Mouse (Mus musculus): ENCODE results near the gene Mtcl1.

The Mtcl1 gene

DNA sequence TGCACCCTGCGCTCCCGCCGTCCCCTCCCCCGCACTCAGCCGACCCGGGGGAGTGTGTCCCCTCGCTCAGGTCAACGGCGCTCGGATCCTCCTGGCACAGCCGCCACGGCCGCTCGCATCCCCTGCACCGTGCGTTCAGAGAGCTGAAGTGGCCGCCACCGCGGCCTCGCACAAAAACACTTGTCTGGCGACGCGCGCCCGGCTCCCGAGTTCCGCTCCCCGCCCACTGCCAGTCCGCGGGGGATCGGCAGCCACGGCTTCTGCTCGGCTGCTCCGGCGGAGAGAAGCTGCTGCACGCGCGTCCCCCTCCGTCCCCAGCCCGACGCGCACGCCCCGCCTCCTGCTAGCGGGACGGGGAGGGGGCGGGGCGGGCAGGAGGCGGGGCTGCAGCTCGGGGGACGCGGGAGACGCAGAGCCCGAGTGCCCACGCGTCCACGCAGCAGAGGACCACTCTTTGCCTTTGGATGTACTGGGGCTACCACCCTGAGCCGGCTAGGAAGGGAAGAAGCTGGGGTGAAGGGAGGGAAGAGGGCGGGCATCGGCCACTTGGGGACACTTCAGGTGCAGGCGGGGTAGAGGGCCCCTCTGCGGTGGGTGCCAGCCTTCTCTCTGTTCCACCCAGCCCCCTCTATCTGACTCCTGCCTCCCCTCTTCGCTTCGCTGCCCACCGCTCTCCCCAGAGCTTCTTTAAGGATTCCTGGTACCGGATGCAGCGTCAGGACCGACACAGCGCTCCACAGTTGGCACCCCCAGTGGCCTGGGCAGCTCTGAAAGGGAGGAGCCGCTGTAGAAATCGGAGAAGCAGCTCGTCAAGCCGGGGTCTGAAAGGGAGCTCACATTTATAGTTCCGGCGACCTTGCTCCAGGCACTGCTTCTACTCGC lies at the start of gene Mtcl1:
TSS of gene Mtcl1 (minus strand) at position 291 of the 882 bp plus-strand sequence.
- peak; percentile 84 for DNase-seq (ENCODE audit: low read depth, low spot score)

GRCm38 (mm10) chr17:66498598-66498997 lies 49.0 kb upstream of the Mtcl1 start:
- no peak for DNase-seq (ENCODE audit: low read depth, low spot score)

DNA sequence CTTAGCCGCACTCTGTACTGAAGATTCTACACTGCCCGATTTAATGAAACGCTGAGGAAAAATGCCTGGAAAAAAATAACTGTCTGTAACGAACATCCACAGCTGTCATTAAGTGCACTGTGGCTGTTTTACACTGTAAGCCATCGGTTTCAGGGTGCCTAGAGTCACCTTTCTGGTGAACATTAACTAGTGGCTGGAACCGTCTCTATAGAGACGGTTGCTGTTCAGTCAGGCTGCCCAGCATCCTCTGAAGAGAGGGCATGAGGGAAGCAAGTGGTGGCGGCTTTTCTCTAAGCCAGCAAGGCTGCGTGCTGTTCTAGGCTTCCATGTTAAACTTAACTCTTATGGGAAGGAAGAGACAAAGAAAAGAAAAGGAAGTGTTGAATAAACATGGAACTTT lies 47.0 kb upstream of the Mtcl1 start:
- DNase-seq (ENCODE audit: low read depth, low spot score), result no peak

DNA sequence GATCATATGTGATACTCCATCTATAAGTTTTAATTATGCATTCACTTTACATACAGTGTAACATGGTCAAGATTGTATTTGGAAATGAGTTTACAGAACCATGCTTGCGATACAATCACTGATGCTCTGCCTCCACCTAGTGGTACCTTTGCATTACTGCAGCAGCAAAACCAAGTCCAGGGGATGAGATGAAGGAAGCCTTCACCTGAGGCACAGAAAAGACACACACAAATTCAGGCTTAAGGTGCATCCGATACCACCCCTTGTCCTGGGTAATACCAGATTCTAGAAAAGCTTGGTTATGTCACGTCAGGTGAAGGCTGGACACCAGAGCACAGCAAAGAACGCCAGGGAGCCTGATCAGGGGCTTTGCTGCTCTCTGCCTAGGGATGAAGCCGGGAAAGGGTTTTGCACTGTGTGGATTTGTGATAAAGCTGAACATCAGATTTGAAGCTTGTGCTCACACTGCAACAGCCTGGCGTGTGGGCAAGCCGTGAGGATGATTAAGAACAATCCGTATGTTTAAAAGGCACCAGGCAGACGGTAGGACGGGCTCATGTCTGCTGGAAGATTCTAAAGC lies 40.6 kb upstream of the Mtcl1 start:
- peak; percentile 69 for DNase-seq (ENCODE audit: low read depth, low spot score)

DNA sequence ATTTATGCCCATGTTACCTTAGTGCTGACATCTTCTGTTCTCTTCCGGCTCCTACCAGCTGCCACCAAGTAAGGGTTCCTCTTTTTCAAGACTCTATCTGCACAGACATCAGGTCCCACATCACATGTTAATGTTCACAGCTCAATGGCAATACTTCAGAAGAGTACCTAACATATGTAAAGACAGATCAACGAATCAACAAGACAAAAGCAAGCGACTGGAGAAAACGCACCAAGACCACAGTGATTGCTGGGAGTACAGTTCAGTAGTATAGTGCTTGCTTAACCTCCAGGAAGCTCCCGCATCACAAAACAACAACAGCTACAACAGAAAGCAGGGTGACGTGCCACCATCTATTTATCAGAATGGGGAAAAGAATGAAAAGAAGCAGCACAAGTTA lies 37.0 kb upstream of the Mtcl1 start:
- DNase-seq (ENCODE audit: low read depth, low spot score), result no peak

GRCm38 (mm10) chr17:66485742-66486141 lies 36.2 kb upstream of the Mtcl1 start:
- peak; percentile 55 for DNase-seq (ENCODE audit: low read depth, low spot score)

DNA sequence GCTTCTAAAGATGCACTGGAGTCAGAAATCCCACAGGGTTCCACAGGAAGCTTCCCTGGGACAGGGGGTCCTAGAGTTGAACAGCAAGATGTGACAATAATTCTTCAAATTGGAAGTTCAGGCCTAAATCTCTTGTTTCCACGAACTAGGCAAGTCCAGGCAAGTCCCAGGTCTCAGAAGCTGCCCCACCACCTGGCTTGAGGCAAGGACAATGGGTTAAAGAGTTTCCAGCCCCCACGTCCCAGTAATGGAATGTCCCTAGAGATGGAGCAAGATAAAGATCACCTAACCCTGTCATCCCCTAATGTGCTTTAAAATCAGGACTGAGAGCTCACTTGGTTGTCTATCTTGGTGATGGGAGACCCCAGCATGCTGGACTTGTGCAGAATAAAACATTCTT lies 35.4 kb upstream of the Mtcl1 start:
- DNase-seq (ENCODE audit: low read depth, low spot score), result no peak

GRCm38 (mm10) chr17:66483651-66484454 lies 34.3 kb upstream of the Mtcl1 start:
- DNase-seq (ENCODE audit: low read depth, low spot score), result no peak

DNA sequence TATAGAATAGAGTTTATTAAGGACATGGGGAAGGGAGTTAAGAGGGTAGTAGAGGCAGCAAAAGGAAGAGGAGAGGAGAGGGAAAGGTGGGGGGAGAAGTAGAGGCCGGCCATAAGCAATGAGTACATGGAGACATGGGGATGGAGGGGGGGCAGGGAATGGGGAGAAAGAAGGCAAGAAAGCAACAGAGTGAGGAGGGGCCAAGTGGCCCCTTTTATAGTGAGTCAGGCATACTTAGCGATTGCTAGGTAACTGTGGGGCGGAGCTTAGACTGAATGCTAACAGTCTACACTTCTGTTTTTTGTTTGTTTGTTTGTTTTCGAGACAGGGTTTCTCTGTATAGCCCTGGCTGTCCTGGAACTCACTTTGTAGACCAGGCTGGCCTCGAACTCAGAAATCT lies 31.7 kb upstream of the Mtcl1 start:
- no peak for DNase-seq (ENCODE audit: low read depth, low spot score)

- DNase-seq (ENCODE audit: low read depth, low spot score), result no peak
Measured at GRCm38 (mm10) chr17:66480491-66481278, 31.1 kb upstream of the Mtcl1 start.

DNA sequence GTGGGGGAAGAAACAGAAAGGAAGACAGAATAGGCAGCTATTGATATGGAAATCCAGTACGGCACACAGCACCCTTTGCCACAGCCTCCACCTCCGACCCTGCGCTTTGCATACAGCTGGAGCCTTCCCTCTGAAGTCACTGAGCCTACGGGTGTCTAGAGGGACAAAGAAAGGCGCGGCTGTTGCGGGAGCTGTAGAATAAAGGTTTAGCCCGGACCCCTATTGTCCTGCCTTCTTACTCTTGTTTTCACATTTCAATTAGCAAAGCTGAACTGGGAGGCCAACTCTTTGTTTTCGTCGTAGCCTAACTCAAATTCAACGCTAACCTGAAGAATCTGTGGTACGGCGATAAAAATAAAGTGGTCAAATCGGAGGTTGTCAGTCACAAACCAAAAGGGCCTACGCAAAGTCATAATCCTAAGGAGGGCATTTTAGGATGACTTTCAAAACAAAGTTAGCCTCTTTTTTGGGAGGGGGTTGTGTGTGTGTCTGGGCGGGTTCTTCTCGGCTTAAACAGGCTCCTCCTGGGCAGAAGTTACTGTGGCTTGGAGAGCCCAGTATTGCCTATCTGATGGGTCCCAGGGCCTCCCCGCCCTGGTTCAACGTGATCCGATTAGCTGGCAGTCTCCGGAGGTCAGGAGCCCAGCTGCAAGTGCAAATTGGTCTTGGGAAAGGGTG lies 30.4 kb upstream of the Mtcl1 start:
- DNase-seq (ENCODE audit: low read depth, low spot score), result peak; percentile 53

GRCm38 (mm10) chr17:66479311-66479710 lies 29.8 kb upstream of the Mtcl1 start:
- no peak for DNase-seq (ENCODE audit: low read depth, low spot score)

DNA sequence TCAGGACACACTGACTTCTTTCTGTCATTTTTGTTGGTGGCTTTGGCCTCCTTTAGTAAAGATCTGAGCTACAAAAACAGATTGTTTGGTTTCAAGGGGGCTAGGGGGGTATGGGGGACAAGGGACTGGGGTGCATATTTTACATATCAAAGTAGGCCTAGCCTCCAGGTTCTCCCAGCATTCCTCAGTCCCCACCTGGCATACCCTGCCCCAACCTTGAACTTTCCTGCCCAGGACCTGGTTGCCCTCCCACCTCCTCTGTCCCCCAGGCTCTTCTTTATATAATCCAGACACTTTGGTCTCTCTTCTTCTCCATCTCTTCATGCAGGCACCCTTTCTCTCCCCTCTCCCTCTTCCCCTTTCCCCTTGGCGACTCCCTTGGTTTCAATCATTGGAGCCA lies 23.7 kb upstream of the Mtcl1 start:
- DNase-seq (ENCODE audit: low read depth, low spot score), result no peak

GRCm38 (mm10) chr17:66471775-66472174 lies 22.2 kb upstream of the Mtcl1 start:
- DNase-seq (ENCODE audit: low read depth, low spot score), result no peak

DNA sequence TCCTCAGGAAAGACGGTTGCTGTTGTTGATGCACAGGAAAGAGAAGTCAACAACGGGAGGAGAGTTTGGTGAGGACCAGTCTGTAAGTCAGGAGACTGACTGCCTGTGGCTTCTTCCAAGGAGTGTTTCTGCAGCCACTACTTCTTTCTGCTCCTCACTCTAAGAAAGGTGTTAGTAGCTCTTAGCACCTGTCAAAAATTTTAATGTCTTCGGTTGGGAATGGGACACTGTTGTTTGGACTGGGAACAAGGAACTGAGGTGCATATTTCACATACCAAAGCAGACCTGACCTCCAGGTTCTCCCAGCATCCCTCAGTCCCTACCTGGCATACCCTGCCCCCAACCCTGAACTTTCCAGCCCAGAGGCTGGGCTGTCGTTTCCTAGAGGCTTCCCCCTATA lies 21.7 kb upstream of the Mtcl1 start:
- DNase-seq (ENCODE audit: low read depth, low spot score), result no peak

DNA sequence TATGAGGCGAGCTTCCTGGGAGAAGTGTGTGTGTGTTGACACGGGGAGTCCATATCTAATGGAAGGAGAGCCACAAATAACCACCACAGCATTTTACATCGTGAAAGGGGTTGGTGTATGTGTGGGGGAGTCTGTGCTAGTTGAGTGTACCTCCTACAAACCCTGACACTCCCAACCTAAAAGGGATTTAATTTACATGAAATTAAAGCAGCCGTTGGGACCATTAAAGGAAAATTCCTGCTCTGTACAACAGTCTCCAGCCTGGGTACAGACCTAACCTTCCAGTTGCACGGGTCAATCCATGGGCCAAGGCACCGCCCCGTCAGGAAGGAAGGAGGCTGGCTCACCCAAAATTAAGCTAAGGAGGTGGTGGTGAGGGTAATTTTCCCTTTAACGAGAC lies 20.5 kb upstream of the Mtcl1 start:
- no peak for DNase-seq (ENCODE audit: low read depth, low spot score)

- DNase-seq (ENCODE audit: low read depth, low spot score), result no peak
Measured at GRCm38 (mm10) chr17:66457278-66457677, 7.7 kb upstream of the Mtcl1 start.

GRCm38 (mm10) chr17:66451143-66451542 lies 1.6 kb upstream of the Mtcl1 start:
- peak; percentile 83 for DNase-seq (ENCODE audit: low read depth, low spot score)

GRCm38 (mm10) chr17:66450526-66451070 lies 1.0 kb upstream of the Mtcl1 start:
- no peak for DNase-seq (ENCODE audit: low read depth, low spot score)
